Mouse (Mus musculus): Measurements from ENCODE around the gene Mettl1.

Gene Mettl1

DNA sequence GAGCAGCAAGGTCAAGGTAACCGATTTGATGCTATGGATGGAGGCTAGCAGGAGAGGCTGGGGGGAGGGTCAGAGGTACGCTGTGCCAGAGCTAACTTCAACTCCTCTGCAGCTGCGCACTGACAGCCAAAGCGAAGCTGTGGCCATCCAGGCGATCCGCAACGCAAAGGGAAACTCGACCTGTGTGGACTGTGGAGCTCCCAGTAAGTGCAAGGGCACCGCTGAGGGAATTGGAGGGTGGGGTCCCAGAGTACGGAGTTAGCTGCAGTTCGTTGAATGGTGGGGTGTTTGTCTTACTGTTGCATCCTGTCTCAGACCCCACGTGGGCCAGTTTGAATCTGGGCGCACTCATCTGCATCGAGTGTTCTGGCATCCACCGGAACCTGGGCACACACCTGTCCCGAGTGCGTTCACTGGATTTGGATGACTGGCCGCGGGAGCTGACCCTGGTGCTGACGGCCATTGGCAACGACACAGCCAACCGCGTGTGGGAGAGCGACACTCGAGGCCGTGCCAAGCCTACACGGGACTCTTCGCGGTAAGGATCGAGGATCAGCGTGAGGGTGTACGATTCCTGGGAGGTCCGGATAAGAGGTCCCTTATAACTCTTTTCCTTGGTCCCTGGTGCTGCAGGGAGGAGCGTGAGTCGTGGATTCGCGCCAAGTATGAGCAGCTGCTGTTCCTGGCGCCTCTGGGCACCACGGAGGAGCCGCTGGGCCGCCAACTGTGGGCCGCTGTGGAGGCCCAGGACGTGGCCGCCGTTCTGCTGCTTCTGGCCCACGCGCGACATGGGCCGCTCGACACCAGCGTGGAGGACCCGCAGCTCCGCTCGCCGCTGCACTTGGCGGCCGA is 49.6 kb downstream of the Mettl1 start:
- peak; percentile 78 to 86 for DNase-seq

DNA sequence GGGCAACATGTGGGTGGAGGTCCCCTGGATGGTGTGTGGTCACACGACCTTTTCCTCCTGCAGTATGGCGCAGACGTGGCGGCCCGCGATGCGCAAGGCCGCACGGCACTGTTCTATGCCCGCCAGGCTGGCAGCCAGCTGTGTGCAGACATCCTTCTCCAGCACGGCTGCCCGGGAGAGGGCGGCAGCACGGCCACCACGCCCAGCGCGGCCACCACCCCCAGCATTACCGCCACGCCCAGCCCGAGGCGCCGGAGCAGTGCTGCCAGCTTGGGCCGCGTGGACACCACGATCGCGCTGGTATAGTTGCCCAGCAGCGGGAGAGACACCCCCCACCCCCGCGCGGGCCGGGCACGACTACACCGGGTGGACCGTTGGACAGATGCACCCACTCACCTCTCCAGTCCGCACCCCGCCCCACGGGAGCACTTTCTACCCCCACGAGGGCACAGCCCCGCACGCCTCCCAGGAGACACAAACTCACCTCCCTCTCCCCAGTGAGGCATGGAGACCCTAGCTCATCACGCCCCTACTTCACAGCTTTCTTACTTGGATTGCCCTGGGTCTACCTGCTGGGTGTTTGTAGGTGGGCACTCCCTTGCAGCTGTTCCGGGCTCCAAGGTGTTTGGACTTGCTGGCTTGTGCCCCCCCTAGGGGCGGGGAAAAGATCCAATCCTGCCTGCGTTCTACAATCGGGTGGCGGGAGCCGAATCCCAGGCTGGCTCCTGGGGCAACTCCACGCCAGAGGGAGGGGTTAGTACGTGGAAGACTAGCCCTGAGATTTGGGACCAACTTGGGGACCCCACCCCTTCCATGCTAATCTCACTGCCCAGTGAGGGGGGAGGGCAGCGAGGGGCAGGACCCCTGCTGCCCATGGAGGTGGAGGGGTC is 50.5 kb downstream of the Mettl1 start:
- DNase-seq, result peak in 1 of 2 experiments; percentile 58

DNA sequence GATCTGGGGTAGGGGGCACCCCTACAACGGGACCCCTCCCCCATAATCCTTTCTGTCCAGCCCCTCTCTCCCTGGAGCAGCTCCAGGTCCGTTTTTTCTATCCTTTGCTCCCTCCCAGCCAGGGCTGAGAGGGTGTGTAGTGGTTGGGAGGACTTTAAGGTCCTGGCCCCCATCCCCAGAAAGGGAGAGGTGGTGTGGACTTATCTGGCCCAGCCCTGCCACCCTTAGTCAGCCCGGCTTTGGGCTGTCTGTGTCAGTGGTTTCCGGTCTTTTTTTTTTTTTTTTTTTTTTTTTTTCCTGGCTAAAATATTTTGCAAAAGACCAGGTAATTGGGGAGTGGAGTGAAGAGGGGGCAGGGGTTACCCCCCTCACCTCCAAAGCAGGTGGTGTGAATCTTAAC is 51.5 kb downstream of the Mettl1 start:
- DNase-seq, result no peak

DNA sequence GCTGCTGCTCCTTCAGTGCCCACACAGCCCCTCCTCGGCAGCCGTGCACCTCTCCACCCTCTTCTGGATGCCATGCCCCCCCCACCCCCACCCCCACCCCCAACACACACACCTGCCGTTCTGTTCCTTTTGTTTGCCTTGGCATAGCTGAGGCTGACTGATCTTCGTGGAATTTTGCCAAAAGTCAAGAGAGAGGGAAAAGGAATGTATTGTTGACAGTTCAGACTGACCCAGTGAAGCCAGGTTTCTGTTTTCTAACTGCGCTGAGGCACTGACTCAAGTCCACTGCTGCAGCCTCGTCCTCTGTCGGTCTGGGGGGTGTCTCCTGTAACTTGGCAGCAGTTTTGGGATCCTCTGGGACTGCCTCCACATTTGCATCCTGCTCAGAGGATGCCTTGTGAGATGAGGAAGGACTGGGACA is 53.2 kb downstream of the Mettl1 start:
- no peak for DNase-seq

Measured in kidney, postnatal 25 days (tissue).